Mouse (Mus musculus): ENCODE results near the gene Galk1. TPM values are rescaled to one million over a fixed set of nuclear protein-coding genes. Genes with fewer than 3 reads are reported as not detected.
A peak's percentile ranks its signal among the peaks of the same experiment; 100 is the strongest.

The Galk1 gene
- 32.4 and 36.0 TPM in 2 replicates for total RNA-seq (2017)

GRCm38 (mm10) chr11:116012262-116012947 lies at the start of gene Galk1:
TSS of gene Galk1 (minus strand) at chr11:116012719.
- ATAC-seq (replicated peaks in 1 of 2; ENCODE audit: insufficient read depth in 1 of 2, low FRiP score in 2 of 2, low TSS enrichment in 1 of 2, low read depth in 1 of 2, poor library complexity in 2 of 2, severe bottlenecking in 2 of 2): peak; percentile 73 to 79

DNA sequence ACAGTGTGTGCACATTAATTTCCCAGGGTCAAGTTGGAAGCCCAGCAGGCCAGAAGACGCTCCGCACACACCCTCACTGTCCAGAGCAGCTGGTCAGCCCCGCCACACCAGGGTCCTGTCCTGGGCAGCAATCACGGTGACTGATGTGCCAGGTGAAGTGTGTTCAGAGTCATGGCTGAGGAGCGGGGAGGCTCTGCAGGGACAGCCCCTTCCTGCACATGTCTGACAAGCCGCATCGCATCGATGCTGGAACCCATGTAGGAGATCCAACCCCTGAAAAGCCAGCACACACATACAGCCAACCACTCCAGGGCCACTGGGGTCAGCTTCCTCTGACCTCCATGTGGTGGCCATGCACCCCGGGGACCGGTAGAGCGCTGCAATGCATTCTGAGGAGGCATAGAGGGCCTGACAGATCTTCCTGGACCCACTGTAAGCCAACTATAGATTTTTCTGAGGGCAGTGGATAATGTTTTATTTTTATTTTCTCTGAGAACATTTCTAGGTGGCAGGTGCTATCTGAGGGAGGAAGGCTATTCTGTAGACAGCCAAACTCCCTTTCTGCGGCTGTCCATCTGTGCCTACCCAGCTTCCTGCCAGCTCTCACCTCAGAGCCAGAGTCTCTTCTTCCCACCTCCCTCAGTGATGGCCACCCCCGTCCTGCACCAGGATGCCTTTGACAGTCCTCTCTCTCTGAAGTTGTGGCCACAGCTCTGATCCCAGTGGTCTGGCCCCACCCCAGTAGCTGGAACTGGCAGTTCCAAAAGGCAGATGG lies 49.3 kb upstream of the Galk1 start:
- ATAC-seq (replicated peaks in 1 of 2; ENCODE audit: insufficient read depth in 1 of 2, low FRiP score in 2 of 2, low TSS enrichment in 1 of 2, low read depth in 1 of 2, poor library complexity in 2 of 2, severe bottlenecking in 2 of 2): no peak

DNA sequence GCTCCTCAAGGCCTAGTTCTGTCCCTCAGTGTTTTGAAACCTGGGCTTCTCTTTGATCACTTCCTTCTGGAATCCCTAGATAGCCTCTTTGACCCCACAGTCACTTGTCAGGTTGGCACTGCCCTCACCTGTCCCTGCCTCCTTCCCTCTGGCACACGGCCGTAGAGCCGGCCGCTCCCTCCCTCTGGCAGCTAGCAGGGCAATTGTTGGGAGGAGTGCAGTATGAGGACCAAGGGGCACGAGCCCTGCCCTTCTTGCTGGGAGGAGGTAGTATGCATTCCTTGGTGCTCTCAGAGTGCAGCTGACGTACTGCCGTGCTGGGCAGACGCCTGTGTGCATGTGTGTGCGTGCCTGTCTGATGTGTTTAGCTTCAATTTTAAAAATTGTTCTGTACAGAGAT lies 48.1 kb upstream of the Galk1 start:
- no peak for ATAC-seq (replicated peaks in 1 of 2; ENCODE audit: insufficient read depth in 1 of 2, low FRiP score in 2 of 2, low TSS enrichment in 1 of 2, low read depth in 1 of 2, poor library complexity in 2 of 2, severe bottlenecking in 2 of 2)

- no peak for ATAC-seq (replicated peaks in 1 of 2; ENCODE audit: insufficient read depth in 1 of 2, low FRiP score in 2 of 2, low TSS enrichment in 1 of 2, low read depth in 1 of 2, poor library complexity in 2 of 2, severe bottlenecking in 2 of 2)
Observed at GRCm38 (mm10) chr11:116059691-116060025, 47.1 kb upstream of the Galk1 start.

DNA sequence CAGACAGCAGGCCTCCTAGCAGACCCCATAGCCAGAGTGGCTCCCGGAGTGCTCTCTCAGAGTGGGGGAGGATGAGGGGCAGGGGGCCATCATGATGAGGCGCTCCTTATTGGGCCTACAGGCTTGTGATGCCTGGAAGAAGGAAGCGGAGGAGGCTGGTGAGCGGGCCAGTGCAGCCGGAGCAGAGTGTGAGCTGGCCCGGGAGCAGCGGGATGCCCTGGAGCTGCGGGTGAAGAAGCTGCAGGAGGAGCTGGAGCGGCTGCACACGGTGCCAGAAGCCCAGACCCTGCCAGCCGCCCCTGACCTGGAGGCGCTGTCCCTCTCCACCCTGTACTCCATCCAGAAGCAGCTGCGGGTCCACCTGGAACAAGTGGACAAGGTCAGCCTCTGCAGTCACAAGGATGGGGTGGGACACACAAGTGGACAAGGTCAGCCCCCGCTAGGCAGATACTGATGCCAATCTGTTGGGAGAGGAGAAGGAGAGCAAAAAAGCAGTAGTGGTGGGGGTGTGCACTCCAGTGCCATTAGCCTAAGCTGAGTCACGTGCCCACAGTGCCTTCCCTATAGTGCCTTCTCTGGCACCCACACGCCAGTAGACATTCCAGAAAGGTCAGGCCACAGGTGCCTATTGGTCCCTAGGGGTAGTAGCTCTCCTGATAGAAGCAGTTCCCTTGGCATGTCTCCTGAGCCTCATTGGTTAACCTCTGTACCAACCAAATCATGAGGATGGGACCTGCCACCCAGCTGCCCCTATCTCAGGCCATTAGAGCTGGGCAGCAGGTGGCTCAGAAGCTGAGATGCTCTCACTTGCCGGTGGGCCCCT lies 46.6 kb upstream of the Galk1 start:
- no peak for ATAC-seq (replicated peaks in 1 of 2; ENCODE audit: insufficient read depth in 1 of 2, low FRiP score in 2 of 2, low TSS enrichment in 1 of 2, low read depth in 1 of 2, poor library complexity in 2 of 2, severe bottlenecking in 2 of 2)

DNA sequence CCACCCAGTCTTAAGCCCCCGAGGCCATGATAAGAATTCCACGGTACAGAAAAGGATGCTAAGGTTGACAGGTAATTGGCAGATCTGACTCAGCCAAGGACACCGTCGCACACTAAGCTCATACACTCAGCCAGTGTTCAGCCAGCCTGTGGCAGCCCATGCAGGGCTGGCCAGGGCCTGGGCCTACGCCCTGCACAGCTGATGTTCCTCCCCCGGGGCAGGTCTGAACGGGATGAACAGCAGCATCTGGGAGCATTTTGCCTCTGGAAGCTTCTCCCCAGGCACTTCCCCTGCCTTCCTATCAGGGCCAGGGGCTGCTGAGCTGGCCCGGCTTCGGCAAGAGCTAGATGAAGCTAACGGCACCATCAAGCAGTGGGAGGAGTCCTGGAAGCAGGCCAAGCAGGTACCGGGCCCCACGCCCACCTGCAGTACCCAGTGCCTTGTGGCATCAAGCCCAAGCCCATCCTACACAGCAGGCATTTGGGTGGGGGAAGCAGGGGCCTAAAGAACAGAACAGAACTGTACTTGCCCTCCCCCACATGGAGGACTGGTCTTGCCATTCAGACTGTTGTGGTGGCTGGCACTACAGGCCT lies 45.6 kb upstream of the Galk1 start:
- no peak for ATAC-seq (replicated peaks in 1 of 2; ENCODE audit: insufficient read depth in 1 of 2, low FRiP score in 2 of 2, low TSS enrichment in 1 of 2, low read depth in 1 of 2, poor library complexity in 2 of 2, severe bottlenecking in 2 of 2)

DNA sequence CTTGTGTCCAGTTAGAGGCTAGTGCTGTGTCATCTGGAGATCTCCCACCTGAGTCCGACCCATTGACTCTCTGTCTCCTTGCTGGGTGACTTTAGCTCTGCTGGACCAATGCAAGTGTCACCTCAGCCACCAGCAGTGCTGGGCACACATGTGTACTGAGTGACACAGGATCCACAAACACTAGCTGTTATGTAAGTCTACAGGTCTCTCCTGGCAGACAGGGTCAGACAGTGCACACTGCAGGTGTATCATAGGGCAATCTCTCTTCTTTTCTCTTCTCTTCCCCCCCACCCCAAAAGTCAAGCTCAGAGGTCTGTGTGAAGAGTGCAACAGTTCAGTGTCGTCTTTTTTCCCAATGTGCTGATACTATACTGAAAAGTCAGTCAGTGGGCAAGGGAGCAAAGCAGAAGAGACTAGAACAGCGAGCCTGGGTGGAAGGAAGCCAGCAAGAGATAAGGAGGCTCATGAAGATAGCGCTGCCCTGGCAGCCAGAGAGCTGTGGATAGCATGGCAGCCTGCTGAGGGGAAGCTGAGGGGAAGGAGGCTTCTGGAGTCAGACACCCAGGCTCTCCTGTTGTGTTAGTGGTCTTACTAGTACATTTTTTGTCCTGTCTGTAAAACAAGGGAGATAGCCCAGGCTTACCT lies 44.8 kb upstream of the Galk1 start:
- ATAC-seq (replicated peaks in 1 of 2; ENCODE audit: insufficient read depth in 1 of 2, low FRiP score in 2 of 2, low TSS enrichment in 1 of 2, low read depth in 1 of 2, poor library complexity in 2 of 2, severe bottlenecking in 2 of 2): no peak; a peak in 1 of 4 replicates

DNA sequence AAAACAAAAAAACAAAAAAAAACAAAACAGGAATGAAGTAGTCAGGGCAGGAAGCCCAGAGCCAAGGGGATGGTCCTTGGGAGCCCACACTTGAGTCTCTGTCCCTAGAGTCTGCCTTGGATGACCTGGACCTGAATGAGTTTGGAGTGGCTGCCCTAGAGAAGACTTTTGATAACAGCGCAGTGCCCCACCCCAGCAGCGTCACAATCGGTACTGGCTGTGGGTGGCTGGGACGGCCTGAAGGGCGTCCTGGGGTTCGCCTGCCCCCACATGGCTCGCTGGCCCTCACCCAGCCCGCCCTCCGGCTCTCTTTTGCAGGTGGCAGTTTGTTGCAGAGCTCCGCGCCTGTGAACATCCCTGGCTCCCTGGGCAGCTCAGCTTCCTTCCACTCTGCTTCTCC lies 43.4 kb upstream of the Galk1 start:
- no peak for ATAC-seq (replicated peaks in 1 of 2; ENCODE audit: insufficient read depth in 1 of 2, low FRiP score in 2 of 2, low TSS enrichment in 1 of 2, low read depth in 1 of 2, poor library complexity in 2 of 2, severe bottlenecking in 2 of 2)

DNA sequence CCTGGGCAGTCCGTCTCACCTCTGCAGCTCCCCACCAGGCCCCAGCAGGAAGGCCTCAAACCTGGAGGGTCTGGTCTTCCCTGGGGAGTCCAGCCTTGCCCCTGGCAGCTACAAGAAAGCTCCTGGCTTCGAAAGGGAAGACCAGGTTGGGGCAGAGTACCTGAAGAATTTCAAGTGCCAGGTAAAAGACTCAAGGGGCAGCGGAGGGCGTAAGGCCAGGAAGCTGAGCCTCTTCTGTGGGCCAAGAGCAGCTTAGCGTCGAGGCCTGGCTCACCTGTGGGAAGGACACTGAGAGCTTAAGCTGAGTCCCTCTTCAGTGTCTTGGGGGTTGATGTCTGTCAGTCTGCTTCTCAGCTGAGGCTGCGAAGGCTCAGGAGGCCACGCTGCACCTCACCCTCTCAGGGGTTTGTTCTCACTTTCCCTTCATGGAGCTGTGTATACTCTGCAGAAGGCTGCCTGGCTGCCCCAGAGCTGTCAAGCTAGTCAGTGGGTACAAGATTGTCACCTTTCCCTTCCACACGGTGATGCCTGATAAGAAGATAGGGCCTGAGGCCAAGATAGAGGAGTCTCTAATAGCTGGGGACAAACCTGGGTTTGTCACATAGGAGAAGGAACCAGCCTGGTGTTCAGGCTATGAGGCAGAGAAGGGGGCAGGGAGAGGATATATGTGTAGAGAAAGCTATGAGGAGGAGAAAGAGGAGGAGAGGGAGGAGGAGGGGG lies 41.2 kb upstream of the Galk1 start:
- no peak for ATAC-seq (replicated peaks in 1 of 2; ENCODE audit: insufficient read depth in 1 of 2, low FRiP score in 2 of 2, low TSS enrichment in 1 of 2, low read depth in 1 of 2, poor library complexity in 2 of 2, severe bottlenecking in 2 of 2)

DNA sequence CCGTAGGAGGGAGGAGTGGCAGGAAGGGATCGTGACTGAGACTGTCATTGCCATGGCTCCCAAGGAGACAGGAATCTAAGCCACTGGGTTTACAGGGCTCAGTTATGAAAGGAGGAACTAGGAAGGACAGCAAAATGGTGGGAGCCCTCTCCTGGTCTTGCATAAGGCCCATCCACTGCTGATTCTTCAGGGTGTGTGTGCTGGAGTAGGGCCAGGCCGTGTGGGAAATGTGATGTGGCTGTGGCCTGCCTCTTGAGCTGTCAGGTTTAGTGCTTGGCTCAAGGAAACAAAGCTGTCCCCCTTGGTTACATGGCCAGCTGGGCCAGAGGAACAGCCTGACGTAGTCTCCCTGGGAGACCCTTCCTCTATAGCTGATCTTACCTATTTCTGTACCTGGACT lies 37.7 kb upstream of the Galk1 start:
- ATAC-seq (replicated peaks in 1 of 2; ENCODE audit: insufficient read depth in 1 of 2, low FRiP score in 2 of 2, low TSS enrichment in 1 of 2, low read depth in 1 of 2, poor library complexity in 2 of 2, severe bottlenecking in 2 of 2): no peak

GRCm38 (mm10) chr11:116049610-116050009 lies 37.1 kb upstream of the Galk1 start:
- ATAC-seq (replicated peaks in 1 of 2; ENCODE audit: insufficient read depth in 1 of 2, low FRiP score in 2 of 2, low TSS enrichment in 1 of 2, low read depth in 1 of 2, poor library complexity in 2 of 2, severe bottlenecking in 2 of 2): no peak

GRCm38 (mm10) chr11:116045173-116045572 lies 32.7 kb upstream of the Galk1 start:
- ATAC-seq (replicated peaks in 1 of 2; ENCODE audit: insufficient read depth in 1 of 2, low FRiP score in 2 of 2, low TSS enrichment in 1 of 2, low read depth in 1 of 2, poor library complexity in 2 of 2, severe bottlenecking in 2 of 2): no peak

GRCm38 (mm10) chr11:116043286-116043685 lies 30.8 kb upstream of the Galk1 start:
- no peak for ATAC-seq (replicated peaks in 1 of 2; ENCODE audit: insufficient read depth in 1 of 2, low FRiP score in 2 of 2, low TSS enrichment in 1 of 2, low read depth in 1 of 2, poor library complexity in 2 of 2, severe bottlenecking in 2 of 2)

GRCm38 (mm10) chr11:116042372-116043138 lies 30.0 kb upstream of the Galk1 start:
- no peak for ATAC-seq (replicated peaks in 1 of 2; ENCODE audit: insufficient read depth in 1 of 2, low FRiP score in 2 of 2, low TSS enrichment in 1 of 2, low read depth in 1 of 2, poor library complexity in 2 of 2, severe bottlenecking in 2 of 2)

DNA sequence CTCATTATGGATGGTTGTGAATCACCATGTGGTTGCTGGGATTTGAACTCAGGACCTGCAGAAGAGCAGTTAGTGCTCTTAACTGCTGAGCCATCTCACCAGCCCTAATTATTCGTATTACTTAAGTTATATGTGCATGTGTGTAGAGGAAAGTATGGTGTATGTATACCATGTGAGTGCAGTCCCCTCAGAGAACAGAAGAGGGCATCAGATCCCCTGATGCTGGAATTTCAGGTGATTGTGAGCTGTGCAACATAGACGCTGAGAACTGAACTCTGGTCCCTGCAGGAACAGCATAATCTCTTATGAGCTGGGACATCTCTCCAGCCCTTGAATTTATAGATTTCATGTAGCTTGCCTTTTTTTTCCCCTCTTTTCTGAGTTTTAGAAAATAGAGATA lies 29.3 kb upstream of the Galk1 start:
- ATAC-seq (replicated peaks in 1 of 2; ENCODE audit: insufficient read depth in 1 of 2, low FRiP score in 2 of 2, low TSS enrichment in 1 of 2, low read depth in 1 of 2, poor library complexity in 2 of 2, severe bottlenecking in 2 of 2): no peak

GRCm38 (mm10) chr11:116040593-116040992 lies 28.1 kb upstream of the Galk1 start:
- ATAC-seq (replicated peaks in 1 of 2; ENCODE audit: insufficient read depth in 1 of 2, low FRiP score in 2 of 2, low TSS enrichment in 1 of 2, low read depth in 1 of 2, poor library complexity in 2 of 2, severe bottlenecking in 2 of 2): no peak

Measured in hematopoietic stem cell, adult 5-6 weeks (primary cell).